Mouse (Mus musculus) neutrophil, adult 5-6 weeks (primary cell): ENCODE data around the gene Dmtf1. TPM values are rescaled to one million over a fixed set of nuclear protein-coding genes. Genes with fewer than 3 reads are reported as not detected.

Experiments
- ATAC-seq: fragments of 151-379, 151-347 bp; 2 replicates; pipeline ENCODE4 v1.8.0; 2017; ENCODE audit warnings: mild to moderate bottlenecking, moderate TSS enrichment; ENCODE audit not compliant: insufficient number of reproducible peaks, poor library complexity, low FRiP score, severe bottlenecking; ENCODE audit errors: extremely low read depth
- total RNA-seq: library from RNA; stranded (forward); fragments of 200-1000 nt; gene quantifications from 2 replicates; pipeline ENCODE4 v1.2.3, GENCODE M21; 2017

The Dmtf1 gene
- total RNA-seq, 1 experiment from 2014 or later = 147 TPM

GRCm38 (mm10) chr5:9111285-9111684 is 50.3 kb downstream of the Dmtf1 start:
- no peak for ATAC-seq

GRCm38 (mm10) chr5:9109582-9109981 is 52.0 kb downstream of the Dmtf1 start:
- ATAC-seq = no peak; the same call in 1 of the 2 replicates

GRCm38 (mm10) chr5:9108490-9108889 is 53.1 kb downstream of the Dmtf1 start:
- no peak for ATAC-seq

GRCm38 (mm10) chr5:9107296-9108089 is 54.1 kb downstream of the Dmtf1 start:
- ATAC-seq = peak; percentile 24; the same call in 1 of the 2 replicates

- no peak for ATAC-seq
These were observed 54.8 kb downstream of the Dmtf1 start for GRCm38 (mm10) chr5:9106806-9107205.

- peak; percentile 21; the same call in 1 of the 2 replicates for ATAC-seq
These were observed 57.6 kb downstream of the Dmtf1 start for GRCm38 (mm10) chr5:9103958-9104357.

- ATAC-seq = no peak
These were observed 58.9 kb downstream of the Dmtf1 start for GRCm38 (mm10) chr5:9102696-9103095.

GRCm38 (mm10) chr5:9100849-9101801 is 60.5 kb downstream of the Dmtf1 start:
- peak; percentile 11; the same call in 1 of the 2 replicates for ATAC-seq

GRCm38 (mm10) chr5:9100207-9100848 is 61.2 kb downstream of the Dmtf1 start, which contains the start of gene Tmem243:
Tmem243 (plus strand) TSS chr5:9100668.
- peak; percentile 88 for ATAC-seq

GRCm38 (mm10) chr5:9093490-9093889 is 68.1 kb downstream of the Dmtf1 start:
- ATAC-seq = peak; percentile 39; the same call in 1 of the 2 replicates

GRCm38 (mm10) chr5:9092716-9093115 is 68.9 kb downstream of the Dmtf1 start:
- ATAC-seq = no peak

- ATAC-seq = no peak
These were observed 71.0 kb downstream of the Dmtf1 start for GRCm38 (mm10) chr5:9090493-9091106.

- ATAC-seq = peak; percentile 85
These were observed 74.5 kb downstream of the Dmtf1 start for GRCm38 (mm10) chr5:9086924-9087719.

GRCm38 (mm10) chr5:9079773-9080501 is 81.6 kb downstream of the Dmtf1 start:
- ATAC-seq = no peak

- ATAC-seq = peak; percentile 95
These were observed 88.3 kb downstream of the Dmtf1 start for GRCm38 (mm10) chr5:9073177-9073854.

- ATAC-seq = no peak
These were observed 90.2 kb downstream of the Dmtf1 start for GRCm38 (mm10) chr5:9071360-9071759.
